Mouse (Mus musculus) ovary, postnatal 14 days (tissue): ENCODE data around the gene Rtf1.

Experiments used
- DNase-seq: peaks from one replicate; pipeline ENCODE4 v3.0.0; 2022; ENCODE audit warnings: low spot score

The Rtf1 gene

DNA sequence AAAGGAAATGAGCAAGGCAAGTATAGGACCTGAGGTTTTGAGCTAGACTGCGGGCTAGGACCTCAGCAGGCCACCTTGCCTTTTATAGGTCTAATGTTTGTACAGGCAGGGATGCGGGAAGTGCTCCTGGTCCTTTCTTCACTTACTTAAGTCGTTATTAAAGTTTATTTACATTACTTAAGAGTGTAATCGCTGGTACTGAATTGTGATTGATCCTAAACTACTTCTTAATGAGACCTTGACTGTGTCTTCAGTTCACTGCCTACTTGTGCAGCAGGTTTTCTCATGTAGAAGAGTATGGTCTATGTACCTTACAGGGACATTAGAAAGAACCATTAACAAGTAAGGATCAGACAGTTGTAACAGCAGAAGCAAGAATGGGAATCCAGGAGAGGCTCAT is 55.9 kb downstream of the Rtf1 start:
- no peak for DNase-seq

DNA sequence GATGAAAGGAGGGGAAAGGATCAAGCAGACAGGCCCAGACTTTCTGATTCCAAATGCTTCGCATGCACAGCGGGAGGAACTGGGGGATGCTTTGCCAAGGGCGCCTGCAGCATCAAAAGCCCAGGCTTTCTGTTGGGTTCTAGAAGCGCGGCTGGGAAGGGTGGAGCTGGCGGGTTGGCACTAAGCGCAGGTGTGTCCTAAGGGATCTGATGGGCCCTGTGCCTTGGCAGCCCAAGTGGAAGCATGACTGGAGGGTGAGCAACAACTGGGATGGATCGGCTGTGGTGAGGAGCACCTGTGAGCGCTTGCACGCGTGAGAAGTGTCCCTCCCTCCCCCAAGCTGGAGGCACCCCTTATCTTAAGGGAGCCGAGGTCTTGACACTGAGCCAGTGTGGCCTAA is 62.3 kb downstream of the Rtf1 start:
- no peak for DNase-seq

DNA sequence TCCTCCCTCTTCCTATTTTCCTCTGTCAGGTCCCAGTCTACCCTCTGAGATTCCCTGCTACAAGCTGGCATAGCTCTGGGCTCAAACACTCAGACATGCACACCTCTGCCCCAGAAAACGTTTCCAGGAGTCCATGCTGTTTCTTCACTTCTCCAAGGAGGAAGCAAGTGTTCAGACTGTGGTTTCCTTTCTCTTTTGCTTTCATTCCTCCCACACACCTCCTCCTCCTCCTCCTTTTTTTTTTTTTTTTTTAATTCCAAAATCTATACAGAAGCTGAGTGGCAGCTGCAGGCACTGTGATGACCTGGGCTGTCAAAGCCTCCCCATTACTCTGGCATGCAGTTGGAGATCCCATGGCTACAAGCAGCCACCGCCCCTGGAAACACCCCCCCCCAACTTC is 65.7 kb downstream of the Rtf1 start:
- DNase-seq = no peak

DNA sequence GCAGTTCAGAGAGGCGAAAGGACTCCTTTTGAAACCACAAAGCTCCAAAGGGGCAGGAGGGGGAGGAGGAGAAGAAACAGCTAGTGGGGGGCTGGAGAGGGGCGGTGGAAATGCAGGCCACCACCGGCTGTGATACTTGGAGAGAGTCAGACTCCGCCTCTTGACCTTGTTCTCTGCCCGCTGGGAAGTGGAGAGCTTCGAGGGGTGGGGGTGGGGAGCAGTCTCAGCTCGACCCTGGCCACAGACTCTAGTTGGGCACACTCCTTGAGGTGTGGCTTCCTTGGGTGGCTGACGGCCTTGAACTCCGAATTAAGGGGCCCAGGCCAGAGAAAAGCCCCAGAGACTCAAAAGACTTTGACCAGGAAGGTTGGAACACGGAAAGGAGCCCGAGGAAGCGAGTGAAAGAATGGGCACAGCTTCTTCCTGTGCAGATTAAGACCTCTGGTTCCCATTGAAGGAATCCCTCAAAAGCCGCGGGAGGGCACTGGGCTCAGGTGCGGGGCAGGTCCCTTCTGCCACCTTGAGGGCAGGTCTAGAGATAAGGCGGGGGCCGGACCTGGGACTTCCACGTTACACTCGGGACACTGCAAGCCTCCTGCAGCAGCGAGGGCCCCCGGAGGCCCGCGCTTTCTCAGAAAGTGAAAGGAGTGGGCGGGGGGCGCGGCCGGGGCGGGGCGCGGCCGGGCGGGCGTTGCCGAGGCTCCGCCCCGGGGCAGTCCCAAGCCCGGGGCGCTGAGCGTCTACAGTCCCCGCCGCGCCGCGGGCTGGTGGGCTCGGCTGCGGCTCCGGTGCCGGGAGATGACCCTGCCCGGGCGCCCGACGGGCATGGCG is 66.9 kb downstream of the Rtf1 start, which contains the start of gene Itpka:
Gene Itpka, plus strand, starts transcription at position 757 of the 831 bp plus-strand sequence.
- DNase-seq = peak; percentile 33

DNA sequence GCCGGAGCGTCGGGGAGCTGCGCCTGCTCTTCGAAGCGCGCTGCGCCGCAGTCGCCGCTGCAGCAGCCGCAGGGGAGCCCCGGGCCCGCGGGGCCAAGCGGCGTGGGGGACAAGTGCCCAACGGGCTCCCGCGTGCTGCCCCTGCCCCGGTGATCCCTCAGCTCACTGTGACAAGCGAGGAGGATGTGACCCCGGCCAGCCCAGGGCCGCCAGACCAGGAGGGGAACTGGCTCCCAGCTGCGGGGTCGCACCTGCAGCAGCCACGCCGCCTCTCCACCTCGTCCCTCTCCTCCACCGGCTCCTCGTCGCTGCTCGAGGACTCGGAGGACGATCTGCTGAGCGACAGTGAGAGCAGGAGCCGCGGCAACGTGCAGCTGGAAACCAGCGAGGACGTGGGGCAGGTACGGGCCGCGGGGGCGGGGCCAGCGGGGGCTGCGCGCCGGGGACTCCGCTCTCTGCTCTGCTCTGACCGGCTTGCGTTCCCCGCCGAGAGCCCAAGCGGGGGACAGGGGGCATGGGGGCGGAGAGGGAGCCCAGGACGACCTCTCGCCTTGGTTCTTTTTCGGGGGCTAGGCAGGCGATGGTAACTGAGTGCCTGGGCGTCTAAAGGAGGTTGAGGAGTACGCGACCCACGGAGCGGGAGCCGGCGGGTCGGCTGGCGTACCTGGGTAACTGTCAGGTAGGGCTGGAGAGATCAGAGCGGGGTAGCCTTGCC is 67.8 kb downstream of the Rtf1 start:
- DNase-seq = peak; percentile 21

DNA sequence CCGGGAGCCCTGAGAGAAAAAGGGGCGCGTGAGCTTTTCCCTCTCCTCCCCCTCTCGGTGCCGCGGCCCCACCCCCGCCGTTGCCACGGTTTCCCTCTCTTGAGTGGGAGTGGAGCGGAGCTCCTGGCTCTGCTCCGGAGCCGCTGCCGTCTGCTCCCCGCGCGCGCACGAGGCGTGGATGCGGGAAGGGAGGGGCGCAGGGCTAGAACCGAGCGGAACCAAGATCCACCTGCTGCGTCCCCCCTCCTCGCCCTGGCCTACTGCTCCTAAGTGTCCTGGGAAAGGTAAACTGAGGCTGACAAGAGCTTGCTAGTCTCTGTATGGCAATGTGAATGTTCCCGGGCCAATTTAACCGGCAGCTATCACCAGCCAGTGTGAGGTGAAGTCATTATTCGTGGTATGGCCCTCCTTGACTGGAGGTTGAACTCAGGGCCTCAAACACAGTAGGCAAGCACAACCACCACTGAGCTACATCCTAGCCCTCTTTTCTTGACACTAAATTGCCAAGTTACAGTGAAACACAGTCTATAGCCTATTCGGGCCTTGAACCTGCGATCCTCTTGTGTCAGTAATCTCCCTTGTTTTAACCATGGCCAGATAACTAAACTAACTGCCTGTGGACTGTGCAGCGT is 68.4 kb downstream of the Rtf1 start:
- DNase-seq = no peak

DNA sequence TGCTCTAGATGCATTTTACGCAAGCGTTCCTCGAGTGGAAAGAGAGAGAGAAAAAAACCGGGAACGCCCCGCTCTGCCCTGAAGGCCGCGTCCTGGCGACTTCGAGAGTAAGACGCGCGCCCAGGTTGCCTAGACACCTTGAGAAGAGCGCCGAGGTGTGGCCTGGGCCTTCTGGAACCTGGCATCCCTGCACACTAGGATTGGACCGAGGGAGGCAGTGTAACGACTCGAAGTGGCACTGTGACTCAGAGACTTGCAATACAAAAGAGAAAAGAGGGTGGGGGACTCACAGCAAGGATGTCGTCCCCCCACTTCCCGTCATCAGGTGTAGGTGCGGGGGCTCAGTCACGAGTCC is 68.9 kb downstream of the Rtf1 start:
- DNase-seq = no peak

DNA sequence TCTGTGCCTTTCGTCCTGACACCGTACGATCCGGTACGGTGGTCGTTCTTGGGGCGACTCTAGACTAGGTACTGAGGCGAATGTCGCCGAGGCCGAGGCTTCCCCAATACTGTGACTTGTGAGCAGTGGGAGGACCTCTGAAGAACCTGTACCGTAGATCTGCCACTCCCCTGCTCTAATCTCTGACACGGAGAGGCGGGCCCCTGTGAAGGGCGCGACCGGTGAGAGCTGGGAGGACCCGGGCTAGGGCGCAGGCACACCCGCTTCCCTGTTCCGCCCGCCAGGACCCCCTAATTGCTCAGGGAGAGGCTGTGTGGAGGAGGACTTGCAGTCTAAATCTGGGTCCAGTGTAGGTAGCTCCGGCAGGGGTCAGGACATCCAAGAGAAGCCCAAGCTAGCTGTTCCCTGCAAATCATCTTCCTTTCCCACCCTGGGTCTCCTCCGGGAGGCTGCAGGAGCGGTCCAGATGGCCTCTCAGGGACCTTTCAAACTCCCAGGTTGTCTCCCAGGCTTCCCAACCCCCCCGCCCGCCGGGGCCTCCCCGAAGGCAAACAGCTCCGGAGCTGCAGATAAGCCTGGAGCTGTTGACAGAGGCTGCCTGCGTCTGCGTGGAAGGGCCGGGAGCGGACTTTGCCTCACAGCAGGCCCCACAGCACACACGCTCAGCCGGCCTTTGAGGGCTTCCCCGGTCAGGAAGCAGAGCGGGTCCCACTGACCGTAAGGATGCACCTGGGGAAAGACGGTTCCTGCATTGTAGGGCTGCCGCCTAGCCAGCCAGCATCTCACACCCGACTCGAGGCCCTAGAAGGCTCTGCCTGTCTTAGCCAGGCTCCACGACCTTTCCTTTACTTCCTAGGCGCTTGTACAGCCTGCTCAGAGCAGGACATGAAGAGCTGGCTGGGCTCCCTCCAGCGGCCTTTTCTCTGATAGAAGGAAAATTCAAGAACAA is 69.6 kb downstream of the Rtf1 start:
- peak; percentile 5 for DNase-seq

DNA sequence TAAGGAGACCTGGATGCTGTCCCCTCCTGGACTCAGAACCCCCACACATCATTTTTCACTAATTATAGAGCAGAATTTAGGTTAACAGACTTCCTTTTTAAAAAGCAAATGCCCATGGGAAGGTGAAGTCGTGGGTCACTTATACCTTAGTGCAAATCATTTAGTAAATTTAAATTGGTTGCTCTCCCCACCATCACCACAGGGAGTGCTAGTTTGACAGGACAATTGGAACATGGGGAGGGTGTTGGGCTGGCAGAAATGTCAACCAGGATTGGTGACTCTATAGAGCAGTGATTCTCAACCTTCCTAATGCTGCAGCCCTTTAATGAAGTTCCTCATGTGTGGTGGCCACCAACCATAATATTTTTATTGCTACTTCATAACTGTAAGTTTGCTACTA is 70.4 kb downstream of the Rtf1 start:
- peak; percentile 13 for DNase-seq

DNA sequence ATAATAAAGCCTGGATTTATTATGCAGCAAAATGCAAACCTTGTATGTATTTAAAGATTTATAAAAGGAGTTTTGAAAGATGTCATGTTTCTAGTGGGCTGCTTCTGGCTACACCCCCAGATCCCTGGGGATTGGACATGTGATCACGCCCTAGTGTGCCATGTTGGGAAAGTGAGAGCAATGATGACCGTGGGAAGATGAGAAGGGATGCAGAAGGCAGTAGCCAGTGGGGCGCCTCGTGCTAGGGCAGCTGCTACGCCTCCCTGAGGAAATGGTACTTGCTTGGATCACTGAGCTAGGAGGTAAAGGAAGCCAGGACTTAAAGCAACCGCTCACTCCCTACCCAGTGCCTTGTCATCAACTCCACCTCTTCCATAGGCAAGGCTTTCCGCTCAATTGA is 72.7 kb downstream of the Rtf1 start:
- no peak for DNase-seq

DNA sequence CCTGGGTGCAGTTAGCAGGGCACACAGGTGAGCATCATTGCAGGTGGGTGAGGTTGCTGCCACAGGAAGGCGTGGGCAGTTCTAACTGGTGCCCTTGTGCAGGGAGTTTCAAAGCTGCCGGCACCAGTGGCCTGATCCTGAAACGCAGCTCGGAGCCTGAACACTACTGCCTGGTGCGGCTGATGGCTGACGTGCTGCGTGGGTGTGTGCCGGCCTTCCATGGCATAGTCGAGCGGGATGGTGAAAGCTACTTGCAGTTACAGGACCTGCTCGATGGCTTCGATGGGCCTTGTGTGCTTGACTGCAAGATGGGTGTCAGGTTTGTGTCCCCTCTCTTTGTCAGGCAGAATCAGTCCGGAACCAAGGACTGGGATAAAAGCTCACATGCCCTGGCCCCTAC is 74.4 kb downstream of the Rtf1 start:
- DNase-seq = no peak

DNA sequence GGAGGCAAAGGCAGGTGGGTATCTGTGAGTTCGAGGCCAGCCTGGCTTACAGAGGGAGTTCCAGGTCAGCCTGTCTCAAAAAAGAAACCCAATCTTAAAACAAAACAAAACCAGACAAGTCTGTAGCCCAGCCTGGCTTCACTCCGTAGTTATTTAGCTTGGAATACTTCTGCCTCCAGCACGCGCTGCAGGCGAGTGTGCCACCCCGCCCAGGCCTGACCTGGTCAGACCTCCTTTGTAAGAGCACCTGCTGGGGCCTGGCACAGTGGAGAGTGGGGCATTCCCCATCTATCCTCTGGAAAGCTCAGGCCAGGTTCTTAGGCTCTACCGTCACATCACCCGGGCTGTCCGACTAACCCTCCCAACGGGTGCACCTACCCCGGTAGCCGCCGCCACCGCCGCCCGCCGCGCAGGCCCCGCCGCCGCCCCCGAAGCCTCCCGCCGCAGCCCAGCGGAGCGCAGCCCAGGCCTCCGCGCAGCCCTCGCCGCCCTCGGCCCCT is 82.8 kb downstream of the Rtf1 start:
- DNase-seq = no peak

DNA sequence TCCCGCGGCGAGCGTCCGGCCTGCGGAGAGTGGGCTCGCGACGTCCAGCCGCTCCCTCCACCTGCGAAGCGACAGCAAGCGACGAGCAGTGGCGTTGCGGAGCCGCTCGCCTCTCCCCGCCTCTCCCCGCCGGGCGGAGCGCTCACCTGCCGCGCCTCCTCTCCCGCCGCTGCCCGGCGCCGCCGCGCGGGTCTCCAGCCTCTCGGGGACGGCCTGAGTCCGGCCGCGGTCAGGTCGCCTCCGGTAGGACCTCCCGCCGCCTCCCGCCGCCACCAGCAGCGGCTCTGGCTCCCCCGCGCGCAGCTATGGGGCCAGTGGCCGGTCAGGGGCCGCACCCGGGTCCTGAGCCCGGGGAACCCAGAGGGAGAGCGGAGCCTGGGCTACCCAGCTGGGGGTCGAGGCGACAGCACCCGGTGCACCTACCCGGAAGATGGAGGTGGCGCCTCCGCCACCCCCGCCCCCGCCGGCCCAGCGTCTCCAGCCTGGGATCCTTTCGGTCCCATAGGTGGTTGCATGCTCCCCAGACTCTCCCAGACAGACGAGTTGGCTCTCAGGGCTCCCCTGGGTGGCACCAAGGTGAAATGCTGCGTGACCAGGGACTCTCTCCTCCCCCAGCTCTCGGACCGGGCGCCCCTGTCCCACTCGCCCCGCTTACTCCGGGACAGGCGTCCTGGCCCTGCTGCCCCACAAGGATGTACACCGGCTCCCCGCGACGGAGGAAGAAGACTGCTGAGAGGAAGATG is 83.4 kb downstream of the Rtf1 start:
- DNase-seq = peak; percentile 13

DNA sequence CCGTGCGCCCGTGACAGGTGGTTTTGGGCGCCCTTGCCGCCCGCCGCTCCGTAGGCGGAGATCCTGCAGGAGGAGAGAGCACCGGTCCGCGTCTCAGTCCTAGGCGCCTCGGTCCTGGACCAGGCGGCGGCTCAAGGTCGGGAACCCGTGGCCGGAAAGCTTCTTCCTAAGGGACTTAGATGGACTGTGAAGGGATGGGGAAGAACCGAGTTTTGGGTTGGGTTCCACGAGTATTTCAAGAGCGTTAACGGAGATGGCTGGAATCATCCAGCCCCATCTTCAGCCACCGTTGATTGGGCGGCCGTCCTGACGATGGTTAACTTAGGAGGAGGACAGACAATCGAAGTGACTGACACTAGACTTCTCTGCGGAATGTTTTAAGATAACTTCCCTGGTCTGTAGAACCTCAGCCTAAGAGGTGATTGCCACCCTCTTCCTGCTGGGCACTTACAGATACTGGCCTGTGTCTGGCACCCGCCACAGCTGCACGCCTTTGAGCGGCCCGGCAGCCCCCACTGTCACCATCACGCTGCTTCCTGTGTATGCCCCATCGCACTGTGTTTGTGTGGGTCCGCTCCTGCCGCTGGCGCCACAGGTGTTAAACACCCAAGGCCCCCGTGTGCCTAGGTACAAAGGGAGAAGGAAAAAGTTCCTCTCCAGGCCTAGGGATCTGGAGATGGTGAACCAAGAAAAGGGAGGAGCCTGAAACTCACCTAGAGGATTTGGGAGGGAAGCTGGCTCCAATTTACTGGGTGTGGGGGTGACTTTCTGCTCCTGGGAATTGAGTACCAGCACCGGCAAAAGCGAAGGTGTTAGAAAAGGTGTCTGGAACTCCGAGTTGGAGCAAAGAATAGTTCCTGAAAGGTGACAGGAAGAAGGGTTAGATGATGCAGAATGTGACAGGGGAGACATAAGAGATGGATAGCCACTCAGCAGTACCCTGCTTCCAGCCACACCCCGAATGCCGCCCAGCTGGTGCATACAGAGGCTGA is 84.3 kb downstream of the Rtf1 start:
- no peak for DNase-seq

DNA sequence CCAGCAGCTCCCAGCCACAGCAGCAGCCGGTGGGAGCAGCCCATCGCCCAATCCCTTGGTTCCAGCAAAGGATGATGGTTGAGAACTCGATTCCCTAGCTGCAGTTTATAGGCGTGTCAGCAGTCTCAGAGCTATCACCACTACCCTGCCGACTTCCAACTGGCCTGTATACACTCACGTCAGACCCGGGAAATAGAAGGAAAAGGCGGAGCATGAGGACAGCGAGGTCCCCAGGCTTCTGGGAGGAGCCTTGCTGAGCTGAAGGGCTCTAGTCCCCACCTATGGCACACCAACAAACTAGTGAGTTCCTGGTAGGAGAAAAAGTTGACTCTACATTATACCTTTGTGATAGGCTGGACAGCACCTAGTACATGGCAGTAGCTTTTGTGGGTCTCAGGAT is 85.4 kb downstream of the Rtf1 start, which contains the start of gene Ltk:
Gene Ltk, minus strand, starts transcription at position 181 of the 400 bp plus-strand sequence.
- no peak for DNase-seq

DNA sequence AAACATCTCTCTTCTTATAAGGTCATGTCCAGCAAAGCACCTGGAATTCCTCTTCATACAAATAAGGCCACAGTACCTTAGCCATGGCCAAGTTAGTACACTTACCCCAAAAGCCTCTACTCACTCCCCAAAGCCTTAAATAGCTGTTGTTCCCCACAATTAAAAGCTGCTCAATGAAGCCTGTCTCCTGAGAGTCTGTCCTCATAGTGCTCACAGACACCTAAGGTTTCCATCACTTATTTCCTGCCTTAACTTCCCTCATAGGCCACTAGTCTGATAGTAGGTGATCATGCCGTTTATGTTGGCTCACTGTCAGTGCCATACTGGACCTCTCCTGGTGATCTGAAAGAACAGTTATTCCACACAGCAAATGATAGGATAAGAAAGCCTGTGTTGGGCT is 87.4 kb downstream of the Rtf1 start:
- no peak for DNase-seq

DNA sequence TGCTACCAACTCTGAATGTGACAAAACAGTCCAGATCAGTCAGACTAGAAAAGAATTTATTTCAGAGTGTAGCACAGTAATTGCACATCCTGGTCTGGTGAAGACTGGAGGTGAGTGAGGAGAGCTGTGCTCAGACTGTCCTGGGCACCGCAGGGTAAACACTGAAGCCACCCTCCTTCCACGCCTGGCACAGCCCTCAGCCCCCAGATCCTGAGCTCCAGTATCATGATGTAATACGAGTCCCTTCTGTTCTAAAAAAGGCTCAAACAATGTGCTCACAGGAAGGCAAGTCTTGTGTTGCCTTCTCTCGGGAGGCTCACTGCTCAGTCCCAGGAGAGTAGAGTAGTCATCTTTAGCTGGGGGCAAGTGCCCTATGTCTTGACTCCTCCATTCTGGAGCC is 89.1 kb downstream of the Rtf1 start:
- no peak for DNase-seq

DNA sequence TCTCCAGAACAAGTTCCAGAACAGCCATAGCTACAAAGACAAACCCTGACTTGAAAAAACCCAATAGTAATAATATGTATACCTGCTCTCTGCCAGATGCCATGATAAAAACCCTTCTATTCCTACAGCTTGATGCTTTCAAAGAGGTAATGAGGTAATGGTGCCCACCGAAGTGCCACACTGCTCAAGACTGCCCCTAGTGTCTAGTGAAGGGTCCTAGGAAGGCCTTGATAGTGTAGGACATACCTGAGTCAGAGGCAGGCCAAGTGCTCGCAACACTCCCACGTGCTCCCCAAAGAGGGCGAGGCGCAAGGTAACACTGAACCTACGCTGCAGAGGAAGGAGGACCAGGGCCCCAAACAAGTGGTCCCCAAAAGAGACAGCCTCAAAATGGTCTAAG is 92.4 kb downstream of the Rtf1 start:
- no peak for DNase-seq
